Mouse (Mus musculus) spleen, postnatal 36 days (tissue): ENCODE results near the gene March10.

ENCODE experiments used
- DNase-seq, 2 experiments: peaks; one replicate each; pipeline ENCODE4 v3.0.0; 2022; ENCODE audit warnings: low spot score in 2 of 2, mixed read lengths in 1 of 2

Gene March10

DNA sequence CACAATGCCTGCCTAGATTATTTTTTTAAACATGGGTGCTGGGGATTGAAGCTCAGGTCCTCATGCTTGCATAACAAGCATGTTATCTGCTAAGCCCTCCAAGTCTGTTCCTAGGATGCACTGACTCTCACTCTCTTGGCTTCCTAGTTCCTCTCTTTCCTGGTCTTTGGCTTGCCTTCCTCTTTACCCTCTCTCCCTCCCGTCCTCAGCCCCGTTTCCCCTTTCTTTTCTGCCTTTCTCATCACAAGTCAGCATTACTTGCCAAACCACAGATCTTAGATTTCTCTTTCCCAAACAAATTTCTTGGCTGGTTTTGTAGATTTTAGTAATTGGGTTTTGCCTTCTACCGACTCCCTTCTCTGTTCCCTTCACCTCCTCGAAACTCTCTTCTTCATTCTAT lies 10.2 kb upstream of the March10 start:
- no peak for DNase-seq

DNA sequence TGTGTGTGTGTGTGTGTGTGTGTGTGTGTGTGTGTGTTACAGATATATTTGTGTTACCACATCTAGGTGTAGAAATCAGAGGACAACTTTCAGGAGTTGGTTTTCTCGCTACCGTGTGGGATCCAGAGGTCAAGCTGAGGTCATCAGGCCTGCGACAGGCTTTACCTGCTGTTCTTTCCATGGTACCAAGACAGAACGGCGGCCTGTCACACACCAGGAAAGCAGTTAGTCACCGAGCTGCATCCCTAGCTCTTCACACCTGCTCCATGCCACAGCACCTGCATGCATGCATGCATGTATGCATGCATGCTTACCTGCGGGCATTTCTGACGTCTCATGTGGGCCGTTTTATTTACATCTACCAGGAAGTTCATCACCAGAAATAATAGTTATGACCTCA lies 9.0 kb upstream of the March10 start:
- DNase-seq = no peak

DNA sequence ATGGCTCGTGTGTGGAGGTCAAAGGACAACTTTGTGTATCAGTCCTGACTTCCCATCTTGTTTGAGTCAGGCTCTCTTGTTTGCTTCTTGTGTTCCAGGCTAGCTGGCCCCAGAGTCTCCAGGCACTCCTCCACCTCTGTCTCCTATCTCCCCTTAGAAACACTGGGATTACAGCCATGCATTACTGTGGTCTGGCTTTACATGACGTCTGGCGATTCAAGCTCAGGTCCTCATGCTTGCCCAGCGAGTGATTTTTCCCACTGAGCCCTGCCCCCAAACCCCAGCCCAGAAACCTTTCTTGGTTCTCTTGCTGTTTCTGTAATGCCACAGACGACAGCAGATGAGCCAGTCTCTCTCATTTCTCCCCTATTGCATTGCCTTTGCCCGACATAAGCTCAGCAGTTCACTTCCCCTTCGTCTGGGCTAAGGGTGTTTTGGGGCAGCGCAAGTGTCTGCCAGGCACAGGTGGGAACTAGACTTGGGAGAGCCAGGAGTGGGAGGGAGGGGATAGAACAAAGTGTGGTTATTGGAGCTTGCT lies 8.0 kb upstream of the March10 start:
- DNase-seq = no peak

DNA sequence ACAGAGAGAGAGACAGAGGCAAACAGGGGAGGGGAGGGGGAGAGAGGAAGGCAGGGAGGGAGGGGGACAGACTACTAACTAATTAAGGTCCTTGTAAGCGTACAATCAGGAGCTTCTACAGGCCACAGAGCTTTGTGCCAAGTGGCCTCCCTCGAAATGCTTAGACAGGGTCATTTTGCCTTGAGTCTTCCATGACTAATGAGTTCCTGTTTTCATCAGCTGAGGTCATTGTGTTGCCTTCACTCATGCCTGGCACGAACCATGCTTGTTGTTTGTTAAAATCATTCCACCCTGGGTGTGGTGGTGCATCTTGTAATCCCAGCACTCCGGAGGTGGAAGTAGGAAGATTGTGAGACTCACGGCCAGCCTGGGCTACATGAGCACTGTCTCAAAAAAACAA lies 3.4 kb upstream of the March10 start:
- no peak for DNase-seq

DNA sequence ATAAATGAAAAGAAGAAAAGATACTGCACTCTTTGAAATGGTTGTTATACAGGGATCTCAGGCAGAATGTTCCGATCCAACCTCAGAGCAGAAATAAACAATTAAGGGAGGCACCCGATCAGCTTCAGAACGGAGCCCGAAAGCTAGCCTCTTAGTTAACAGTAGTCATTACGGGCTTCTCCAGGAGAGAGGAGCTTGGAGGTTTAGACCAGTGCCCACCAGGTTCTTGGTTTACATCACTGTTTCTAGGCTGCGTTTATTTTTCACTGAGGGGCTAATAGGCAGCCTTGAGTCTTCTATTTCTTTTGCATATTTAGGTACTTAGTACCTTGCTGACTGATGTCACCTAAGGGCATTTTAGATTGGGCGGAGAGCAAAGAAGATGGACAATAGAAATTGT lies 506 bp upstream of the March10 start:
- DNase-seq = no peak

DNA sequence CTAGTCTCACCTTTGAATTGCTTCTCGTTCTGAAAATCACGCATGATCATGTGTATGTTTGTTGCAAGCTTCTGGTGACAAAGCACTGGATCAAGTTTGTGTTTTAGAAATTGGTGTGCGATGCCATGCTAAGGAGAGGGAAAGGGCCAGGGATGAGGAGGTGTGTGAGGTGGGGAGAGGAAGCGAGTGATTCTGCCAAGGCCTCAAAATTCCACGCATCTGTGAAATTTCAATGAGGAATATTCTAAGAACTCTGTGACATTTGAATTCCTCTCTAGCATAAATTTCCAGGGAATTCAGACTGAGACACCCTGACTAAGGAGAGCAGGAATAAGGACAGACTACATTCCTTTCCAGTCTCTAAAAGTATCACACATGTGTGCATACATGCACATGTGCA lies 1.4 kb downstream of the March10 start:
- DNase-seq = no peak

DNA sequence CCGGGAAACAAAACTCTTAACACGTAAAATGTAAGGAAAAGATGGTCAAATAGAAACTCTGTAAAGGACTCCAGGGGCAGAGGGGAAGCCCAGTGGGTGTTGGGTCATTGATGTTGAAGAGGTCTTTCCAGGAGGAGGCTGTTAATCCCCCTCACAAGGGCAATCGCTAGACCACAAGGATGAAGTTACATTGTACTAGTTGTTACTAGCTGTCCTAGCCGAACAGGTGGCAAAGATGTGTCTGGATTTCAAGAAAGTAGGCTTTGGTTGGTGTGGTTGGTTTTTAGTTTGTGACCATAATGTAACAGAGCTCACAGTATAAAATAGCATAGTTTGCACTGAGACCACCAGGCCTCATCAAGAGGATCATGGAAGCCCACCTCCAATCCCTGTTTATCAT lies 3.5 kb downstream of the March10 start:
- no peak for DNase-seq

DNA sequence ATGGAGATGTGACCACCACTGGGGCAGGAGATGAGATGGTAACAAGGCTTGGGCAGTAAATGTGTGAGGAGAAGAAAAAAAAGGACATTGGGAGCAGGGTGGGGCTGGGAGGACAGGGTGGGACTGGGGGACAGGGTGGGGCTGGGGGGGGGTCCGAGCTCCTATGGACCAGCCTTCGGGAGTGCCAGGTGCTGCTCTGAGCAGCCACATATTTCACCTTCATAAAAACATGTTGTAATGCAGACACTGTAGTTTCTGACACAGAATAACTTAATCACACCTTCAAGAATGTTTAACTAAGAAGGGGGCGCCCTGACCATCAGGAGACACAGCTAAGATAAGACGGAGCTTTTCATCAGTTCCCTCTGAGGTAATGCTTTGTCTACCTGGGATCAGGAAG lies 4.0 kb downstream of the March10 start:
- DNase-seq = no peak

DNA sequence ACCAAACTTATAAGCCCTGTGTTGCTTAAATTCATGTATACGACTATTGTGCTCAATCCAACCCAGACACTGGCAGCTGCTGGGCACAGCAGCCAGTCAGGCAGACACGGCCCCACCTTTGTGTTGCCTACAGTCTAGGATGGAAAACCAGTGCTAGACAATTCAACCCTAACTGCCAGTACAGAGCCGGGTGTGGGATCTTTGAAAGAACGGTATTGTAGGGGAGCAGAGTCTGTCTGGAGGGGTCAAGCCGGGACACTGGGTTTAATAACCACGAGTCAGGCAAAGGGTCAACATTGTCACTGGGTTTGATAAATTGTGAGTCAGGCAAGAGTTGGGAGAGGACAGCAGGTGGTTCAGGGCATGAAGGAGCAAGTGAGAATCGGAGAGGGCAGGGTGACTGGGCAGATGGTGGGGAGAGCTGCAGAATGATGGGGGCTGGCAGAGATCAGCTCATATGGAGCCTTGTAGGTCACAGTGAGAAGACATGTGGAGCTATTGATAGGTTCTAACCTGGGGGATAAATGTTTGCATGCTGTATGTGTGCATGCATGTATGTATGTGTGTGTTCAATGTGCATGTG lies 4.9 kb downstream of the March10 start:
- no peak for DNase-seq

DNA sequence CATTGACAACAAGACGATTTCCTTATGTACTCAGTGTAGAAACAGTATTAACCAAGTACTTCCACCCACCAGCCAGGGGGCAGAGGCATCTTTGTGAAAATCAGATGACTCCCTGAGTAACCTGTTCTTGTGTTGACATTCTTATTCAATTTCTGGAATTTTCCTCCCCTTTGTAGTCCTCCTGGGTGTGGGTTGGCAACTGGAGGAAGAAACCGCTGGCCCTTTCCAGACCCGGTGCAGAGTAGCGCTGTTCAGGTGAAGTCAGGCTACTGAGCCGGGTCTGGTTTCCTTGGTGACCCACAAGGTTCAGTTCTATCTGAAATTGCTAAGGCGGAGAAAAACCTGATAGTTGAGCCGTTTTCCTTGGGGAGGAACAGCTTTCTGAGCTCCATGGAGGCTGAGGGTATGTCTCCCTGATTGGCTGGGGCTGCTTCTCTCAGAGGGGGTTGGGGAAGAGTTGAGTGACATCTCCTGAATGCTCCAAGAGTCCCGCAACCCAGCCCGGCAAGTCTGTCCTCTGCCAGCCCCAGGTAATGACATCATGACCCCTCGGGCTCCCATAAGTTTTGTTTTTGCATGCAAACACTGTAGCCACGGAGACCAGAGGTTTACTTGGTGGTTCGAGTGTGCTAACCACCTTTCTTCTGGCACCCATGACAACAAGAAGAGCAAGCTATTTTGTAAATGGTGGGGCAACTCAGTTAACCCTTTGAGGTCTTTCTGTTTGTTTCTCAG lies 6.8 kb downstream of the March10 start:
- DNase-seq = no peak

DNA sequence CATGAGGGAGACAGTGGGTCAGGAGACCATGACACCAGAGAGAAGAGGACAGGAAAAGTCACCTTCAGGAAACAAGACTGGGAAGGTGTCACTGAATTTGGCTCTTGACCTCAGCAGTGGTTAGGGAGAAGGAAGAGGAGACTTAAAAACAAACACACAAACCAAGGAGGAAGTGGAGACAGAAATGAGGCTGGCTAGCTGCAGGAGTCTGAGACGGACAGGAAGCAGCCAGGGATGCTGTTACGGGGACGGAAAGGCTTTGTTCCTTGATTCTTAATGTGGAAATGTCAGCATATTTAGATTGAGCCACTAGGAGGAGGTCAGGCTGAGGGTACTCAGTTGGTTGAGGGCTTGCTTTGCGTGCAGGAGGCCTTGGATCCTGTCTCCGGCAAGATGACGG lies 8.9 kb downstream of the March10 start:
- no peak for DNase-seq

DNA sequence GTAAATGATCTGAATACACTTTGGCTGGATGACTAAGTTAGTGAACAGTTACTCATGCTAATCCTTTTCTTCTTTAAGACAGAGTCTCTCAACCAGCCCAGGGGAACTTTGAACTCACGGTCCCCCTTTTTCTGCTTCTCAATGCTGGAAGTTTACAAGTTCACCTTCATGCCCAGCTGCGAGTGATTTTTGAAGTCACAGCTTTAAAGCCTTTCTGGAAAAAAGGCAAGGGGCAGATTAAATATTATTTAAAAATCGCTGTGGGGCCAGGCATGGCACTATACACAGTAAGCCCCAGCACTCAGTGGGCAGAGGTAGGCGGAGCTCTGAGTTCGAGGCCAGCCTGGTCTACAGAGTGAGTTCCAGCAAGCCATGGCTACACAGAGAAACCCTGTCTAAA lies 10.3 kb downstream of the March10 start:
- DNase-seq = no peak

DNA sequence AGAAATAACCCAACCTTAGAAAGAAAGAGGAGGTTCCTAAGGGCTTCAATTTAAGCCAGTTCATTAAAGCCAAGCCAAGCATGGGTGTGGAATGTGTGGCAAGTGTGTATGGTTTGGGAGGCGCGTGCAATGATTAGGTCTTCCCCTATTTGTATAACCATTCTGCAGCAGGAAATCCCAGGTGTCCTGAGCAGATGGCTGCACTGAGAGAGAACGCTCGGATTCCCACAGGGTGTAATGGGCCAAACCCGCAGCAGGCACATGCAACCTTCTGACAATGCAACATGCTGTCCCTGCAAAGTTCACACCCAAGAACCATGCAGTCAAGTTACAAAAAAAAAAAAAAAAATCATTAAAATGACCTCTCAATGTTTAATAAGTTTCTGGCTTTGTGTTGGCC lies 10.8 kb downstream of the March10 start:
- DNase-seq = no peak

DNA sequence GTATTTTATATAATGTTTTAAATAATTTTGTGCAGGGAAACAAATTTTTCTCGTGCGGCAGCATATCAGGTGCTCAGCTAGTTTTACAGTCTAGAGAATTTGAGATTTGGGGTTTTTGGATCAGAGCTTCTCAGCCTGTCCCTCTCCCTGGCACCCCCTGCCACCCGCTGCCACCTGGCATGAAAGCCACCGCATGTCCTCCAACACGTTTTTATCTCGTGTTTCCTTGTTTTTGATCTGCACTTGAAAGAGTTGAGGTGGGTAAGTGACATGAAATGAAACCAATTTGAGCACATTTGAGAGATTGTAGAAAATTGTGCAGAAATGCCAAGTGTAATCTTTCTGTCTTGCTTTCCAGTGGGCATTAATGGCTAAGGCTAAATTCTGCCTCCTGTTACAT lies 11.6 kb downstream of the March10 start:
- peak; percentile 11 to 14 for DNase-seq

DNA sequence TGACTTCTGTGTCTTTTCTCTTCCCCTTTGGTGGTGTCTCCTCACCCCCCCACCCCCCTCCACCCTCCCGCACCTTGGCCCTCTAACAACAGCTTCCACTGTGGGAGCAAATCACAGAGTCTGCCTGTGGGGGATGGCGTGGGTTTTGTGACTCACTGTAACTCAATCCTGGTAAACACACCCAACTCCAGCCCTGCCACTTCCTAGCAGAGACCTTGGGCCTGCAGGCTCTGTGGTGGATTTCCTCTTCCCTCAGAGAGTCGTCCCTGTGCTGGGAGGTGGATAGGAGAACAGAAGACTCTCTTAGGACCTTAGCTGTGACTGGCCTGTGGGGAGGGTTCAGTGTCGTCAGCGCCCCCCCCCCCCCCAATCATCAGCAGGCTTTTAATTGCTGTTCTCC lies 13.0 kb downstream of the March10 start:
- no peak for DNase-seq

DNA sequence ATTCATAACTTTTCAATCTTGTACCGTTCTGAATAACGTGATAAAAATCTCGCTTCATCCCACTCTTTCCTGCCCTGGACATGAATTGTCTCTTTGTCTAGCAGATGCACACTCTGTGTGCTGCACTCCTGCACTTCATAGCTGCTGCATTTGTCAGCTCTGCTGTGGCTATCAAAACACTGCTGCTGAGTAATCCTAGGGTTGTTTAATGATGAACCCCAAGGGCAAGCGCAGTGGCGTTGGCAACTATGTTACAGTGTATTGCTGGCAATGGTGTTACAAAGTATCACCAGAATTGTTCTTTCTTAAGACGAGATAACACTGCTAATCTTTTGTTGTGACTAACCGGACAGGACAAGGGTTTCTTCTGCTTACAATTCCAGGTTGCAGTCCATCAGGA lies 16.7 kb downstream of the March10 start:
- DNase-seq = no peak

DNA sequence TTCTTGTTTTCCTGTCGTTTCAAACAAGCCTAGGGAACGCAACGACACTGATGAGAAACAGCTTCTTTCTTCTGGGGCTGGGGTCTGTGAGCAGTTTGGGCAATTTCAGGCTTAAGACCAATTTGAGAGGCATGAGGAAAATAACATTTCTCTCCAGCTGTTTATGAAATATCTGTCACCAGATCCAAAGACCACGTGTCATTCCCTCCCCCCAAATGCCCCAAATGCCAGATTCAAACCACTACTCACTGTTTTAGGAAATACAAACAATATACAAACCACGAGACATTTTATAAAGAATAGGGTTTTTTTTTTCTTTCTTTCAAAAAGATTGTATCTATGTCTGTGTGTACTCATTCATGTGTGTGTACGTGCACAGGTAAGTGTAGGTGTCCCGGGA lies 17.6 kb downstream of the March10 start:
- no peak for DNase-seq

DNA sequence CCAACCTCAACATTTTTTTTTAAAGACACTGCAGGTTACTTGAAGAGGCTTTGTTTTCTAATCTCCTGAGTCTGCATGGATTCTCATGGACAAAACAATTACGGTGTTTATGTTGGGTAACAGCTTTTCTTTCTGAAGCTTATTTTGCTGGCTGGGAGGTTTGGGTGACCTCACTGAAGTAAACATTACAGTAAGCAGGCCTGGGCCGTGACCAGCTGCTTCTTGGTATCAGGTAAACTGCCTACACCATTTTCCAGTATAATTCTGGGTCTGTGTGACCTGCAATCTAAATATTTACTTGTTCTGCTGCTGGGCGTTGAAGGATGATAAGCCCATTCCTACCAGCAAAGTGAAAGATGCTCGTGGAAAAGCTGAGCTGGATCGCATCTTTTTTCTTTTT lies 30.1 kb downstream of the March10 start:
- no peak for DNase-seq

DNA sequence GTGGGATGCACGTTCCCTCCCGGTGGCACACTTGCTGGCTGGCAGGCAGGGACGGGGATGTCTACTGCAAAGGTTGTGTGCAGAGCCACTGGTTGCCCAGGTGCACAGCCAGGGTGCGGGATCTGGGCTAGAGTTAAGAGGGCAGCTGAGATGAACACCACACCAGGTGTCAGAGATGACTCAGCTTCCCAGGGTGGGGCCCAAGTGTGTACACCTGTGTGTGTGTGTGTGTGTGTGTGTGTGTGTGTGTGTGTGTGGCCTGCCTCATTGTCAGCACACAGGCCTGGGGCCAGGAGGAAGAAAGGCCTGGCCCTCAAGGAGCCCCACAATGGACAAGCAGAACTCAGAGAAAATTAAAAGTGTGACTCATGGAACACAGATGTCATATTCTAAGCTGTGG lies 31.9 kb downstream of the March10 start:
- DNase-seq = no peak

DNA sequence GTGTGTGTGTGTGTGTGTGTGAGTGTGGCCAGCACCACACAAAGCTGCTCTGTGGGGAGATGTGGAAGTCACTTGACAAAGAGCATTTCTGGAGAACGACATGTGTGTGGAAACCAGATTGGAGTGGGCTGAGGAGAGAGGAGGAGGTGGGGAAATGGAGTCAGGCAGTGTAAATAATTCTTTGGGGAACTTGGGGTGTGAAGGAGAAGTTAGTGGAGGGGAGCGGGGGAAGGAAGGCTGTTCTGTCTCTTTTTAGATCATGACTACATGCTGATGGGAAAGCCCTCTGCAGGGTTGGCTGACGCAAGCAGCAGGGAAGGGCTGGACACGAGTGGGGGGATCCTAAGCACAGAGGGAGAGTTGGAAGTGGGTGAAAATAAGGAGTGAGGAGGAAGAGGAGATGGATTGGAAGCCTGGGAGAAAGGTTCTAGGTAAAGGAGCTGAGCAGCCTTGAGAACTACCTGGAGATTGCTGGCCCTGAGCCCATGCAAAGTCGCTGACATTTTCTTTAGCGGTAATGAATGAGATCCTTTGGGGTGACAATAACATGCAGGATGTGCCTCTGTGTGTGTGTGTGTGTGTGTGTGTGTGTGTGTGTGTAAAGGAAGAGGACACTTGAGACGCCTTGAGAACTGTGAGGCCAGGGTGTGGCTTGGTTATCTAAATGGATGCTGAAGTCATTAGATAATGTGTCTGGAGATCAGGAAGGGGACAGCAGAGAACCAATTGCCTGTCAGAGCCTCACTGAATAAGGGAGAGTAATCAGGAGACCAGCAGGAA lies 35.7 kb downstream of the March10 start:
- DNase-seq = no peak

DNA sequence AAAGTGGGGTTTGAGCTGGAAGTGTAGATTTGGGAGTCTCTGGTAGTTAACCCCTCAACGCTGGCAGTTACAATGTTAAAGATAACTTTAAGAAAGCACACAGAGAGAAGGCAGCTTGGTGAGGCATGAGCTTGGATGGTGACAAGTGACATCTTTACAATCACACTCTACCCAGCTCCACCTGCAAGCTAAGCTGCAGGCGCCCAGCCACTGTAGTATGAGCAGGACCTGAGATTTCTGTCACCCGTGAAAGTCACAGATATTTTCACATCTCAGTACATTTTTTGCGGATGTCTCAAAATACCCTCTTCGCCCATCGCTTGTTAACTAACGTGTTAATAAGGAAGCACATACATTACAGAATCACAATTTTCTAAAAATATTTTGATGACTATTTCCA lies 36.6 kb downstream of the March10 start:
- DNase-seq = no peak

DNA sequence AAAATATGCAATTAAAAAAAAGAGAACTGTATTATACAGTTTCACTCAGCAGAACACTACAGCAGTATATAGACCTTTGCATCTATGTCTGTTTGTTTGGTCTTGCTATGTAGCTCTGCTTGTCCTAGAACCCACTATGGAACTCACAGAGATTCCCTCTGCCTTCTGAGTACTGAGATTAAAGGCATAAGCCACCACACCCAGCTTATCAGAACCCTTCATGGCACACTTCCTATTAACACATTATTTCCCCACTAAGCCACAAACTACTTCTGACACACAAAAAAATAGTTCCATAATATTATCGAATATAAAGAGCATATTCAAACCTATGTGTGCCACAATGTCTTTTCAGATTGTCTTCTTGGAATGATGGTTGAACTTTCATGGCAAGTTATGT lies 42.5 kb downstream of the March10 start:
- DNase-seq = no peak

DNA sequence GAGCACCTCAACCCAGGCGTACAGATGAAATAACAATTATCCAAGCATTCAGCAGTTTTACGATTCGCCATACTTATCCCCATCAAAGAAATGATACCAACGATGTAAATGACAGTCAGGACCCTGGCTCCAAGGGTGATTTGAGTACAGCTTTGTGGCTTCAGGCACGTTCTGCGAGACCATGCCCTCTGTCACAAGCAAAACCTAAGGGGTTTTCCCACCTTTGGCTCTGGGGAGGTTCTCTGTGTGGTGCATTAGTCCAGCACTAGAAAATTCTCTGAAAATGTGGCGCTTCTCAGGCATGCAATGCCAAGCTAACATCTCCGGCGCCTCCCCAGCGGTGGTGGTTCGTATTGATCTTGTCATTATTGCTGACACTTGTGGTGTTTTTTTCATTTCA lies 47.1 kb downstream of the March10 start:
- DNase-seq = no peak
